Mouse (Mus musculus): ENCODE measurements around the gene Gli2.
A peak's percentile ranks its signal among the peaks of the same experiment; 100 is the strongest.

DNA sequence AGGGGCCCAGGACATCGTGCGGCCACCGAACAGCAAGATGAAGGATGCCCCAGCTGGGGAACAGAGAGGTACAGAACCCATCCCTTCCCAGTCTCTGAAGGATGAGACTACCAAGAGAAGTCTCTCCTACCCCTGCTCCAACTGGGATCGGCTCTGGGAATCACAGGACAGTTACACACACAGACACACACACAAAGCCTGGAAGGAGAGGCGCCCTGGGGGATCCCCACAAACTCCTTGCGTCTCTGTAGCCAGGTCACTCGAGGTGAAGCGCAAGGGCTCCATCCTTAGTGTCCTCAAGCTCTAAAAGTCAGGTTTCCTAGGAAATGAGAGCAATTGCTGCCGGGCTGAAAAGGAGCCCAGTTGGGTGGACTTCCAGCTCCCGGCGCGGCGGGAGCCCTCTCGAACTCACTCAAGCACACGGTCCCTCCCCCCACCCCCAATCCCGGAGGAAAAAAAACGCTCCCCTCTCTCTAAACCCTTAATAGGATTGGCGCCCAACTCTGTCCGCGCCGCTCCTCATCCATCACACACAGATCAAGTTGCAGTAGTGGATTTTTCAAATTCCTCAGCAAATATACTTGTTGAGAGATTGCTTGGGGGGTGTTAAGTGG lies 1.4 kb downstream of the Gli2 start:
- no peak for TF ChIP-seq CTCF (IDR thresholded peaks at IDR 0.05; ENCODE audit: borderline replicate concordance, insufficient read depth, low read length)
- peak; percentile 11; the same call in 1 of the 2 replicates for TF ChIP-seq POLR2A (IDR thresholded peaks at IDR 0.05; ENCODE audit: low read depth, low read length)
